Mouse (Mus musculus) urinary bladder, adult 18-20 months (tissue): ENCODE results near the gene Cenpu.
A peak's percentile ranks its signal among the peaks of the same experiment; 100 is the strongest.

Experiments
- DNase-seq, 2 experiments: peaks; one replicate each; pipeline ENCODE4 v3.0.0; 2022; ENCODE audit warnings: low spot score in 2 of 2, mixed read lengths in 2 of 2

The Cenpu gene

GRCm38 (mm10) chr8:46599314-46599904, 47.6 kb downstream of the Cenpu start:
- DNase-seq, result no peak

GRCm38 (mm10) chr8:46600959-46601707, 49.3 kb downstream of the Cenpu start:
- no peak for DNase-seq

GRCm38 (mm10) chr8:46603587-46603986, 51.8 kb downstream of the Cenpu start:
- DNase-seq, result no peak

GRCm38 (mm10) chr8:46606930-46607329, 55.1 kb downstream of the Cenpu start:
- DNase-seq, result no peak

GRCm38 (mm10) chr8:46611557-46611956, 59.7 kb downstream of the Cenpu start:
- no peak for DNase-seq

GRCm38 (mm10) chr8:46612913-46613312, 61.1 kb downstream of the Cenpu start:
- DNase-seq, result no peak

- DNase-seq, result no peak
Measured at GRCm38 (mm10) chr8:46613377-46613776, 61.5 kb downstream of the Cenpu start.

- no peak for DNase-seq
Measured at GRCm38 (mm10) chr8:46615936-46616335, 64.1 kb downstream of the Cenpu start.

- DNase-seq, result peak; percentile 92 to 94
Measured at GRCm38 (mm10) chr8:46616879-46617689, 65.3 kb downstream of the Cenpu start, which contains the start of the genes Primpol and Casp3. TSS of gene Primpol (minus strand) at chr8:46617212. TSS of gene Casp3 (plus strand) at chr8:46617291.

GRCm38 (mm10) chr8:46617690-46618620, 66.1 kb downstream of the Cenpu start:
- DNase-seq, result peak in 1 of 2 experiments; percentile 24

GRCm38 (mm10) chr8:46618639-46619320, 67.0 kb downstream of the Cenpu start:
- DNase-seq, result no peak

- DNase-seq, result no peak
Measured at GRCm38 (mm10) chr8:46622446-46623270, 70.8 kb downstream of the Cenpu start.

GRCm38 (mm10) chr8:46625166-46625565, 73.3 kb downstream of the Cenpu start:
- no peak for DNase-seq

GRCm38 (mm10) chr8:46626642-46627041, 74.8 kb downstream of the Cenpu start:
- no peak for DNase-seq

- no peak for DNase-seq
Measured at GRCm38 (mm10) chr8:46627881-46628280, 76.1 kb downstream of the Cenpu start.

GRCm38 (mm10) chr8:46628645-46629044, 76.8 kb downstream of the Cenpu start:
- DNase-seq, result no peak
